Mouse (Mus musculus) stomach, postnatal 0 days (tissue): ENCODE measurements at regions not wholly inside any gene's neighbourhood (a gene's known extent, or its start where the extent isn't known, plus 50 kb on each side); places are given as distances from the start of the nearest gene placed in this dataset.

Experiments used
- CTCF ChIP-seq: IDR thresholded peaks from 2 replicates; pipeline ENCODE4 v1.5.1; 2016; ENCODE audit warnings: antibody characterized with exemption, low read depth, mild to moderate bottlenecking, moderate library complexity
- EP300 ChIP-seq: optimal IDR thresholded peaks from 2 replicates; pipeline ENCODE3; 2016; ENCODE audit warnings: antibody characterized with exemption

- TF ChIP-seq EP300, result no peak
- TF ChIP-seq CTCF, result no peak
These were observed 111.7 kb downstream of the Chst1 start for GRCm38 (mm10) chr2:92711122-92711777.
